Mouse (Mus musculus): ENCODE measurements around the gene Camkv. TPM values are rescaled to one million over a fixed set of nuclear protein-coding genes. Genes with fewer than 3 reads are reported as not detected.

Gene Camkv
- 1 to 10 TPM in 1 of 2 experiments, under 1 TPM in 1; 0.12 to 2.5 TPM for polyA plus RNA-seq (2017; shearing (Covaris generic))

DNA sequence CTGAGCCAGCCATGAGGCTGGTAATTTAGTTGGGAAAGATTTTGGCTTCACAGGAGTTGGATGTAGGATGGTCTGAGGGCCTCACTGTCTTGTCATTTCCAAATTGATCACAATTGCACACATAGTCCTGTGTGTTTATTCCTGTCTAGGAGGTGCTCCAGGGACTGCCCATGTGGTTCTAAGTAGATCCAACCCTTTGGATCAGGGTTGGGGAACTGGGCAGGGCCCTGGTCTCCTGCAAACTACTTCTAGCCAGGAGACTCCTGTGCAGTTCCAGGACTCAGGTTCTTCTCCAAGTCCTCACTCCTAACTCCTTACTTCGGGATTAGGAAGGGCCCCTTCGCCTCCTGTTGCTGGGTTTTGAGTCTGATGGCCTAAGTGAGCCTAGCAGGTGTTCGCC lies at the start of gene Camkv:
Gene Camkv (plus strand): TSS at position 301 of the 400 bp plus-strand sequence.

GRCm38 (mm10) chr9:107887804-107888266 lies 47.6 kb upstream of the Camkv start, which contains the start of gene Mon1a:
Gene Mon1a, plus strand, starts transcription at chr9:107888151.

GRCm38 (mm10) chr9:107906252-107906966 lies 29.1 kb upstream of the Camkv start, which contains the start of gene Mst1r:
Gene Mst1r, plus strand, starts transcription at chr9:107906873.

GRCm38 (mm10) chr9:107928169-107928568 lies 7.3 kb upstream of the Camkv start, which contains the start of gene Actl11:
Gene Actl11, plus strand, starts transcription at chr9:107928469.

GRCm38 (mm10) chr9:107949922-107950235 lies 14.4 kb downstream of the Camkv start, which contains the start of gene Traip:
Gene Traip, plus strand, starts transcription at chr9:107950136.

DNA sequence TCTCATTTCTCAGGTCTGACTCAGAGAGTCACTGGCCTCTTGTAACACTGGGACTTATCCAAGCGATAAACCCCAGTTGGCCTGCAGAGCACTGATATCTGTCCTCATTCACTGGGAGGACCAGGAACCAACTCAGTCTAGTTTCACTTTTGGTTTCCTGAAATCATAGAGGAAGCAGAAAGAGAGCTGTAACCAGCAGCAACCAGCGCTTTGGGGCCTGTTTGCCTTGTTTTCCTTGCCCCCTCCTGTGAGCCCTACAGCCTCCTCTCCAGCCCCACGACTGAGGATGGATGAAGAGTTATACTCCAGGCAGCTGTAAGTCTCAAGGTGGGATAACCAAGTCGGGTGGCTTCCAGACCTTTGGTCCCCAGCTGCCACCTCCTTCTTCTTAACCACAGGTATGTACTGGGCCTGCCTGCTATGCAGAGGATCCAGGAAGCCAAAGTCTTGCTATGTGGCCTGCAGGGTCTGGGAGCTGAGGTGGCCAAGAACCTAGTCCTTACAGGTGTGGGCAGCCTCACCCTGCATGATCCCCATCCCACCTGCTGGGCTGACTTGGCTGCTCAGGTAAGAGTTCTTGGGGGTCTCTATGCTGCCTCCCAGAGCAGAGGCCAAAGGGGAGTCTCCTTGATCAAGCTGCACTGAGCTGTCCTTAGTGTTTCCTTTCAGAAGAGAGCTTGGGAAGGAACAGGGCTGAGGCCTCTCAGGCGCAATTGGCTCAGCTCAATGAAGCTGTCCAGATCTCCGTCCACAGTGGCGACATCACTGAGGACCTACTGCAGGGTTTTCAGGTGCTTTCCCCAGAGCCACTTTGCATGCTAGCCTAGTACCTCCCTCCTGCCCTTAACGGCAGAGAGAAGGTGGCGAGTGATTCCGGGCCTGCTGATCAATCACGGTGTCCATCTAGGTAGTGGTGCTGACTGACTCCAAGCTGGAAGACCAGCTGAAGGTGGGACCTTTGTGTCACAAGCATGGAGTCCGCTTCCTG lies 40.2 kb downstream of the Camkv start, which contains the start of gene Uba7:
Gene Uba7 (plus strand): TSS at position 107 of the 988 bp plus-strand sequence.

DNA sequence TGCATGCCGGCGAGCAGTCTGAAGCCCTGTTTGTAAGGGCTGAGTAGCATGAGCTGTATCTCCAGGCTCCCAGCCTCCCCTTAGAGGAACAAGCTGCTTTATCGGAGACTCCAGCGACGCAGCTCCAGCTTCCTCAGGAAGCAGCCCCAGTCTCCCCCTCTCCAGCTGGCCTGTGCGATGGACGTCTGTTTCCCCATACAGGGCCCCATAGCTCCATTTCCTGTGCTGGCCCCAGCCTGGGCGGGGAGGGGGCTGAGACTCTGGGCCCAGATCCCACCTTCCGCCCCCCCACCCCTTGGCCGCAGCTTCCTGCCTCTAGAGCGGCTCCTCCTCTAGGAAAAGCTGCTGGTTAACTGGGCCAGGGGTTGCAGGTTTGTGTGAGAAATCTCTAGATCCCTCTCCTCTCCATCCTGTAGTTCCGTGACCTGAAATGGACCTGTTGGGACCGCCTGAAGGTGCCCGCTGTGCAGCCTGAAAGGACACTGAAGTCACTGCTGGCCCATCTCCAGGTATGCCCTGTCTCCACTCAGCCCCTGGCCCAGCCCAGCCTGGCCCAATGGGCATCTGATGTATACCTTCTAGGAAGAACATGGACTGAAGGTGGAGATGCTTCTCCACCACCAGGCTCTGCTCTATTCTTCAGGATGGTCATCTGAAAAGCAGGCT lies 47.3 kb downstream of the Camkv start, which contains the start of gene Gm20661:
Gene Gm20661 (plus strand): TSS at position 378 of the 666 bp plus-strand sequence.

GRCm38 (mm10) chr9:107985131-107986119 lies 50.0 kb downstream of the Camkv start, which contains the start of gene Inka1:
Gene Inka1, minus strand, starts transcription at chr9:107985879.

DNA sequence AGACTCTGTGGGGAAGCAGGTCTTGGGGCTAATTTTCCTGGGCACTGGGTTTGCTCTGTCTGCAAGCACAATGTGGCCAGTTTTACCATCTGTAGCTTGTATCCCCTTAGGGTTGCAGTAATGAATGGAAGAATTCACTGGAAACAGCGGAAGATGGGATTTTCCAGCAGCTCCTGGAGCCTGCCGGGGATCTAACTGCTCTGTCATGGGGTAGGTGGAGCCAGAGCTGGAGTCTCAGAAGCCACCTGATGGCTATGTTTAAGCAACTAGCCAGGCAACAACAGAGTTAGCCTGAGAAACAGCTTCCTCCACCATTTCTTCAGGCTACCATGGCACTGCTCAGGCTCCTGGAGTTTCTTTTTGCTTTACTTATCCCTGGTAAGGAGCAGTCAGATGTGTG lies 56.7 kb downstream of the Camkv start, which contains the start of gene Cdhr4:
Gene Cdhr4 (plus strand): TSS at position 301 of the 400 bp plus-strand sequence.

DNA sequence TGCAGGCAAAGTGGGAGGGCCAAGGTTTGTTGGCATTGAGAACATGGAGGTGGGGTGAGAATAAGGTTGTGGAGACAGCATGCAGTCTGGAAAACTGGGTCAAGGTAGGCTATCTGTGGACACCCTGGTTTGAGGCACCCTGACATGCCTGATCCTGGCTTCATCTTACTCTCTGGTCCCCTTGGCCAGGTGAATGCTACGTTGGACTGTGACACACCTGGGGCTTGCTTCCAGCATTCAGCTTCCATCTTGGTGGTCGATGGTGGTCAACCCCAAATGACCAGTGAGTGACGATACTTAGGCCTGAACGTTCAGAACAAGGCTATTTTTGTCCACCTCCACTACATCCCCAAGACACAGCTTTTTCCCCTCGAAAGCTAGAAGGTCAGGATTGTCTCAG lies 60.6 kb downstream of the Camkv start, which contains the start of gene Gm20662:
Gene Gm20662 (plus strand): TSS at position 301 of the 400 bp plus-strand sequence.

Other genes with a start within 250 kb of the Camkv start
- gene Sema3f, start 225.2 kb upstream of the Camkv start, polyA plus RNA-seq (2017; shearing (Covaris generic)): under 1 TPM; 0.12 TPM
- gene Rbm5, start 164.7 kb upstream of the Camkv start, polyA plus RNA-seq (2017; shearing (Covaris generic)): 100 to 1,000 TPM; 287 to 306 TPM
- gene Rbm6, start 62.4 kb upstream of the Camkv start, polyA plus RNA-seq (2017; shearing (Covaris generic)): 100 to 1,000 TPM in 1 of 2 experiments, 10 to 100 TPM in 1; 94.7 to 118 TPM
- gene Mon1a, start 47.5 kb upstream of the Camkv start, polyA plus RNA-seq (2017; shearing (Covaris generic)): 10 to 100 TPM; 22.2 to 26.6 TPM
- 1 to 10 TPM in 1 of 2 experiments, under 1 TPM in 1; 0.17 to 3.5 TPM for gene Mst1r, start 28.8 kb upstream of the Camkv start, polyA plus RNA-seq (2017; shearing (Covaris generic))
- not detected for gene Actl11, start 7.2 kb upstream of the Camkv start, polyA plus RNA-seq (2017; shearing (Covaris generic))
- 1 to 10 TPM; 3.8 to 8.5 TPM for gene Traip, start 14.5 kb downstream of the Camkv start, polyA plus RNA-seq (2017; shearing (Covaris generic))
- 100 to 1,000 TPM; 252 to 291 TPM for gene Uba7, start 39.8 kb downstream of the Camkv start, polyA plus RNA-seq (2017; shearing (Covaris generic))
- gene Gm20661, start 47.4 kb downstream of the Camkv start, polyA plus RNA-seq (2017; shearing (Covaris generic)): under 1 TPM in 1 of 2 experiments, not detected in 1; 0.14 TPM
- gene Inka1, start 50.2 kb downstream of the Camkv start, polyA plus RNA-seq (2017; shearing (Covaris generic)): 1 to 10 TPM in 1 of 2 experiments, under 1 TPM in 1; 0.25 to 1.5 TPM
- under 1 TPM; 0.06 to 0.82 TPM for gene Cdhr4, start 56.8 kb downstream of the Camkv start, polyA plus RNA-seq (2017; shearing (Covaris generic))
- gene Gm20662, start 60.7 kb downstream of the Camkv start, polyA plus RNA-seq (2017; shearing (Covaris generic)): not detected
- 100 to 1,000 TPM; 118 to 147 TPM for gene Ip6k1, start 66.8 kb downstream of the Camkv start, polyA plus RNA-seq (2017; shearing (Covaris generic))
- 10 to 100 TPM; 28.8 to 32.0 TPM for gene Gmppb, start 113.6 kb downstream of the Camkv start, polyA plus RNA-seq (2017; shearing (Covaris generic))
- gene Amigo3, start 117.5 kb downstream of the Camkv start, polyA plus RNA-seq (2017; shearing (Covaris generic)): 1 to 10 TPM in 1 of 2 experiments, under 1 TPM in 1; 0.91 to 3.9 TPM
- 1 to 10 TPM; 2.0 to 3.1 TPM for gene Mst1, start 144.8 kb downstream of the Camkv start, polyA plus RNA-seq (2017; shearing (Covaris generic))
- gene Rnf123, start 147.7 kb downstream of the Camkv start, polyA plus RNA-seq (2017; shearing (Covaris generic)): 100 to 1,000 TPM; 114 to 160 TPM
- gene Apeh, start 158.9 kb downstream of the Camkv start, polyA plus RNA-seq (2017; shearing (Covaris generic)): 100 to 1,000 TPM; 122 to 135 TPM

Measured in inflammation-experienced regulatory T-cells (primary cell).